Mouse (Mus musculus) intestine, embryonic 16.5 days (tissue): ENCODE data around the gene Atl3. TPM values are rescaled to one million over a fixed set of nuclear protein-coding genes. Genes with fewer than 3 reads are reported as not detected.

ENCODE experiments used
- ATAC-seq: fragments of 200-750 bp; cut with Nextera tagmentation; 2 replicates; pipeline ENCODE4 v1.8.0; 2017; ENCODE audit warnings: moderate TSS enrichment, moderate library complexity
- H3K27ac ChIP-seq: fragments of 300-500 bp; sonication (generic); 2 replicates; pipeline ENCODE4 v1.5.1; 2014; ENCODE audit warnings: mild to moderate bottlenecking, low read length
- H3K27me3 ChIP-seq: fragments of 300-500 bp; sonication (generic); replicated peaks from 2 replicates; pipeline ENCODE4 v1.6.1; 2014; ENCODE audit warnings: low read length, control low read depth, mixed read lengths; ENCODE audit not compliant: control insufficient read depth, insufficient read depth
- H3K36me3 ChIP-seq: fragments of 300-500 bp; sonication (generic); 2 replicates; pipeline ENCODE4 v1.6.1; 2014; ENCODE audit warnings: low read length, control low read depth; ENCODE audit not compliant: control insufficient read depth, insufficient read depth
- H3K4me1 ChIP-seq: fragments of 300-500 bp; sonication (generic); 2 replicates; pipeline ENCODE4 v1.6.1; 2014; ENCODE audit warnings: low read length, control low read depth, mixed read lengths; ENCODE audit not compliant: control insufficient read depth, insufficient read depth
- H3K4me2 ChIP-seq: fragments of 300-500 bp; sonication (generic); 2 replicates; pipeline ENCODE4 v1.6.1; 2014; ENCODE audit warnings: low read depth, low read length, control low read depth
- H3K4me3 ChIP-seq: fragments of 300-500 bp; sonication (generic); 2 replicates; pipeline ENCODE4 v1.5.1; 2014; ENCODE audit warnings: mild to moderate bottlenecking, low read length
- H3K9ac ChIP-seq: fragments of 300-500 bp; sonication (generic); 2 replicates; pipeline ENCODE4 v1.6.1; 2014; ENCODE audit warnings: low read depth, low read length
- H3K9me3 ChIP-seq: fragments of 300-500 bp; sonication (generic); 2 replicates; pipeline ENCODE4 v1.6.1; 2016; ENCODE audit warnings: low read length, control low read depth; ENCODE audit not compliant: control insufficient read depth
- WGBS: fragments of 180-500 bp; shearing (Covaris S2); extraction: QIAGEN DNeasy Blood & Tissue Kit; methylation state at CpG from one replicate; pipeline ENCODE4 v1.1.7; 2014; 5-methylcytosine and 5-hydroxymethylcytosine counted together
- polyA plus RNA-seq: library from polyadenylated mRNA; unstranded; fragments of >200 nt; fragmentation: Nextera tagmentation; extraction: Ambion mirVana; gene quantifications from 2 replicates; pipeline ENCODE4 v1.2.1, GENCODE M21; 2015

Gene Atl3
- polyA plus RNA-seq, 1 experiment from 2014 or later, result 7.7 TPM

- H3K4me1 ChIP-seq, result no peaks in the 10 kb centered on the region
- no peaks in the 10 kb centered on the region for H3K27me3 ChIP-seq
- H3K4me2 ChIP-seq, result no peak overlapping the region
- no peak overlapping the region for H3K4me3 ChIP-seq
- H3K9ac ChIP-seq, result no peak overlapping the region
- no peak overlapping the region for H3K27ac ChIP-seq
- no peaks in the 10 kb centered on the region for H3K9me3 ChIP-seq
- no peaks in the 10 kb centered on the region for H3K36me3 ChIP-seq
- ATAC-seq, result no peak
- 69% methylated on average over 2 of the region's 2 CpGs for WGBS
Observed at GRCm38 (mm10) chr19:7552301-7552673, 58.4 kb downstream of the Atl3 start.

- Histone ChIP-seq H3K27me3 (no peaks in the 10 kb centered on the region), H3K4me2 (no peak overlapping the region), H3K27ac (no peak overlapping the region), H3K9me3 (no peaks in the 10 kb centered on the region), H3K4me3 (no peak overlapping the region), H3K4me1 (peaks cover 8% of the 10 kb centered on the region; the same call in 1 of the 2 replicates), H3K9ac (no peak overlapping the region), H3K36me3 (no peaks in the 10 kb centered on the region)
- ATAC-seq, result no peak
Observed at GRCm38 (mm10) chr19:7553441-7553840, 59.6 kb downstream of the Atl3 start.

GRCm38 (mm10) chr19:7554881-7555280 is 61.0 kb downstream of the Atl3 start:
- WGBS, result 58% methylated on average over 4 of the region's 4 CpGs
- Histone ChIP-seq H3K4me2 (no peak overlapping the region), H3K9ac (no peak overlapping the region), H3K9me3 (no peaks in the 10 kb centered on the region), H3K27ac (no peak overlapping the region), H3K4me1 (peaks cover 9% of the 10 kb centered on the region; the same call in 1 of the 2 replicates), H3K4me3 (no peak overlapping the region), H3K36me3 (no peaks in the 10 kb centered on the region), H3K27me3 (no peaks in the 10 kb centered on the region)
- ATAC-seq, result no peak

GRCm38 (mm10) chr19:7556641-7557040 is 62.8 kb downstream of the Atl3 start:
- Histone ChIP-seq H3K9me3 (no peaks in the 10 kb centered on the region), H3K4me1 (peaks cover 9% of the 10 kb centered on the region; the same call in 1 of the 2 replicates), H3K4me3 (no peak overlapping the region), H3K4me2 (no peak overlapping the region), H3K36me3 (no peaks in the 10 kb centered on the region), H3K27ac (no peak overlapping the region), H3K27me3 (no peaks in the 10 kb centered on the region), H3K9ac (no peak overlapping the region)
- 97% methylated on average over 1 of the region's 1 CpGs for WGBS
- ATAC-seq, result no peak

- H3K27ac ChIP-seq, result no peak within 1 kb of the TSS
- H3K4me2 ChIP-seq, result peak within 1 kb of the TSS; percentile 78
- H3K9me3 ChIP-seq, result no peaks in the 10 kb centered on the region
- H3K36me3 ChIP-seq, result no peaks in the 10 kb centered on the region
- ATAC-seq, result peak; percentile 96
- peak within 1 kb of the TSS; percentile 69 for H3K9ac ChIP-seq
- H3K27me3 ChIP-seq, result no peaks in the 10 kb centered on the region
- peaks cover 9% of the 10 kb centered on the region; the same call in 1 of the 2 replicates for H3K4me1 ChIP-seq
- H3K4me3 ChIP-seq, result peak within 1 kb of the TSS; percentile 60
- 2% methylated on average over 27 of the region's 27 CpGs for WGBS
Observed at GRCm38 (mm10) chr19:7557328-7557822, 63.5 kb downstream of the Atl3 start, which contains the start of gene Pla2g16. Gene Pla2g16 (plus strand): TSS chr19:7557459.

GRCm38 (mm10) chr19:7557844-7558243 is 64.0 kb downstream of the Atl3 start:
- Histone ChIP-seq H3K27me3 (no peaks in the 10 kb centered on the region), H3K27ac (no peak overlapping the region), H3K36me3 (no peaks in the 10 kb centered on the region), H3K4me1 (peaks cover 9% of the 10 kb centered on the region; the same call in 1 of the 2 replicates), H3K9ac (peak overlapping the region; percentile 69), H3K4me3 (peak overlapping the region; percentile 60), H3K4me2 (peak overlapping the region; percentile 78), H3K9me3 (no peaks in the 10 kb centered on the region)
- WGBS, result 12% methylated on average over 4 of the region's 4 CpGs
- peak; percentile 38 for ATAC-seq

- 69% methylated on average over 4 of the region's 4 CpGs for WGBS
- Histone ChIP-seq H3K27ac (no peak overlapping the region), H3K9me3 (no peaks in the 10 kb centered on the region), H3K4me1 (peaks cover 9% of the 10 kb centered on the region; the same call in 1 of the 2 replicates), H3K4me2 (peak overlapping the region; percentile 78; the same call in 1 of the 2 replicates), H3K4me3 (no peak overlapping the region), H3K27me3 (no peaks in the 10 kb centered on the region), H3K36me3 (no peaks in the 10 kb centered on the region), H3K9ac (no peak overlapping the region)
- ATAC-seq, result no peak
Observed at GRCm38 (mm10) chr19:7558675-7559074, 64.8 kb downstream of the Atl3 start.

- H3K27me3 ChIP-seq, result no peaks in the 10 kb centered on the region
- H3K4me1 ChIP-seq, result peaks cover 9% of the 10 kb centered on the region; the same call in 1 of the 2 replicates
- no peak overlapping the region for H3K9ac ChIP-seq
- H3K36me3 ChIP-seq, result no peaks in the 10 kb centered on the region
- H3K9me3 ChIP-seq, result no peaks in the 10 kb centered on the region
- no peak overlapping the region for H3K4me2 ChIP-seq
- 71% methylated on average over 4 of the region's 4 CpGs for WGBS
- no peak for ATAC-seq
- H3K4me3 ChIP-seq, result no peak overlapping the region
- no peak overlapping the region for H3K27ac ChIP-seq
Observed at GRCm38 (mm10) chr19:7559986-7560385, 66.1 kb downstream of the Atl3 start.

- no peak overlapping the region for H3K4me3 ChIP-seq
- ATAC-seq, result 0 out of 2 replicates have a peak, but pooled peaks have one; percentile 34
- peaks cover 9% of the 10 kb centered on the region; the same call in 1 of the 2 replicates for H3K4me1 ChIP-seq
- no peaks in the 10 kb centered on the region for H3K27me3 ChIP-seq
- no peak overlapping the region for H3K9ac ChIP-seq
- H3K36me3 ChIP-seq, result no peaks in the 10 kb centered on the region
- no peak overlapping the region for H3K27ac ChIP-seq
- H3K4me2 ChIP-seq, result no peak overlapping the region
- 63% methylated on average over 3 of the region's 3 CpGs for WGBS
- H3K9me3 ChIP-seq, result no peaks in the 10 kb centered on the region
Observed at GRCm38 (mm10) chr19:7561456-7561855, 67.6 kb downstream of the Atl3 start.
